Mouse (Mus musculus): Measurements from ENCODE around the gene Kmt2c. TPM values are rescaled to one million over a fixed set of nuclear protein-coding genes. Genes with fewer than 3 reads are reported as not detected.
"Not testable (repeated sequence)": the region's sequence is repeated elsewhere in the genome, so short reads cannot be mapped to it uniquely, and the experiment has no call there.

The Kmt2c gene
- polyA plus RNA-seq, 1 experiment, result 19.0 TPM

- WGBS, result under 1% methylated on average over 10 of the region's 10 CpGs
- H3K4me3 ChIP-seq (replicated peaks; ENCODE audit: extremely low read depth, low read depth, low read length), result peak overlapping the region; percentile 93
- TF ChIP-seq CTCF (IDR thresholded peaks at IDR 0.05; ENCODE audit: insufficient read depth, low read length), result no peak
- TF ChIP-seq POLR2A (IDR thresholded peaks at IDR 0.05; ENCODE audit: borderline replicate concordance, extremely low read depth, low read depth, low read length), result no peak
- H3K4me1 ChIP-seq (ENCODE audit: control insufficient read depth, insufficient read depth, low read length), result peaks cover 4% of the 10 kb centered on the region
- no peak for DNase-seq
Measured at GRCm38 (mm10) chr5:25497369-25497719, 1.2 kb downstream of the Kmt2c start.

- DNase-seq, result no peak
- TF ChIP-seq POLR2A (IDR thresholded peaks at IDR 0.05; ENCODE audit: borderline replicate concordance, extremely low read depth, low read depth, low read length), result no peak
- TF ChIP-seq CTCF (IDR thresholded peaks at IDR 0.05; ENCODE audit: insufficient read depth, low read length), result no peak
- H3K4me1 ChIP-seq (ENCODE audit: control insufficient read depth, insufficient read depth, low read length), result peaks cover 4% of the 10 kb centered on the region
- 33% methylated on average over 2 of the region's 2 CpGs for WGBS
- H3K4me3 ChIP-seq (replicated peaks; ENCODE audit: extremely low read depth, low read depth, low read length), result peak overlapping the region; percentile 15
Measured at GRCm38 (mm10) chr5:25496652-25497051, 1.9 kb downstream of the Kmt2c start.

DNA sequence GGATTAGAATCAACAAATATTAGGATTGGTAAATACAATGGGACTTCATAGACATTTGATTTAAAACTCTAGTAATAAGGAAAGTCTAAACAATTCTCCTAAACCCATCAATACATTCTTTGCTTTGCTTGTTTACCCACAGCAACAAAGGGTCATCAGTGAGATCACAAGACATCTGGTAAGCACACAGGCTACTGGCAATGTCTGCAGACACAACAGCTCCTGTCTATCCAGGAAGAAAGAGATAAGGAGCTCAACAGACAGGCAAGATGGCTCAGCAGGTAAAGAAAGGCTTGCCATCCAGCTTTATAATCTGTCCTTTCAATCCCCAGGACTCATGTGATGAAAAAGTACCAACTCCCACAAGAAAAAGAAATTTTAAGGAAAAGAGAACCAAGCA, 19.7 kb downstream of the Kmt2c start:
- DNase-seq, result no peak
- no peaks in the 10 kb centered on the region; the same call in 1 of the 2 replicates for H3K4me1 ChIP-seq (ENCODE audit: control insufficient read depth, insufficient read depth, low read length)
- no peak for TF ChIP-seq POLR2A (IDR thresholded peaks at IDR 0.05; ENCODE audit: borderline replicate concordance, extremely low read depth, low read depth, low read length)
- no peak overlapping the region for H3K4me3 ChIP-seq (replicated peaks; ENCODE audit: extremely low read depth, low read depth, low read length)

DNA sequence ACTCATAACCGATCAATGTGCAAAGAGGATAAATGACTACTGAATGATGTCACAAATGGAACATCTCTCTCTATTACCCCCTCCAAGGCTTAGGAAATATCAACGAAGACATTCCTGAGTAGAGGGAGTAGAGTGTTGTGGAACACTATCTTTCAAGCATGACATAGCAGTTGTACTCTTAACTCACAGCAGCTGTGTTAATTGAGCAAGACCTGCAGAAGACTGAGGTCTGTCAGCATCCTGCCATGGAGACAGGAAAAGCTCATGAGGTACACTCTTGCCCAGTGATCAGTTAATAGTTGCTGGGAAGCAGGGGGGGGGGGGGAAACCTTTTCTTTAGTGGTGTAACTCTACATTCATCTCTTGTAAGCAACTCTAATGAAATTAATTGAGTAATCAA, 22.8 kb downstream of the Kmt2c start:
- TF ChIP-seq CTCF (IDR thresholded peaks at IDR 0.05; ENCODE audit: insufficient read depth, low read length) (no peak), POLR2A (IDR thresholded peaks at IDR 0.05; ENCODE audit: borderline replicate concordance, extremely low read depth, low read depth, low read length) (no peak)
- 67% methylated on average over 2 of the region's 2 CpGs for WGBS
- Histone ChIP-seq H3K4me1 (ENCODE audit: control insufficient read depth, insufficient read depth, low read length) (no peaks in the 10 kb centered on the region; the same call in 1 of the 2 replicates), H3K4me3 (replicated peaks; ENCODE audit: extremely low read depth, low read depth, low read length) (no peak overlapping the region)
- no peak for DNase-seq

GRCm38 (mm10) chr5:25472070-25472469, 26.5 kb downstream of the Kmt2c start:
- H3K4me3 ChIP-seq (replicated peaks; ENCODE audit: extremely low read depth, low read depth, low read length), result peak overlapping the region; percentile 53
- TF ChIP-seq POLR2A (IDR thresholded peaks at IDR 0.05; ENCODE audit: borderline replicate concordance, extremely low read depth, low read depth, low read length), result no peak
- TF ChIP-seq CTCF (IDR thresholded peaks at IDR 0.05; ENCODE audit: insufficient read depth, low read length), result no peak
- no peaks in the 10 kb centered on the region; the same call in 1 of the 2 replicates for H3K4me1 ChIP-seq (ENCODE audit: control insufficient read depth, insufficient read depth, low read length)
- no peak for DNase-seq
- WGBS, result 4% methylated on average over 6 of the region's 6 CpGs

- no peak for DNase-seq
Measured at GRCm38 (mm10) chr5:25461956-25462355, 36.6 kb downstream of the Kmt2c start.

DNA sequence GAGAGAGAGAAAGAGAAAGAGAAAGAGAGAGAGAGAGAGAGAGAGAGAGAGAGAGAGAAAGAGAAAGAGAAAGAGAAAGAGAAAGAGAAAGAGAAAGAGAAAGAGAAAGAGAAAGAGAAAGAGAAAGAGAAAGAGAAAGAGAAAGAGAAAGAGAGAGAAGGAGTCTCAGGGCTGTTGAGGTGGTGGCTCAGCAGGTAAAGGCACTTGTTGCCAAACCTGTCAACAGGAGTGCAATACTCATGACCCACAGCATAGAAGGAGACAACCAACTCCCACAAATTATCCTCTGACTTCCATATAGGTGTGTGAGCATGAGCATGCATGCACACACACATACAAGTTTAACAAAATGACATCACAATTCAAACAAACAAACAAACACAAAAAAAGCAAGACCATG, 43.2 kb downstream of the Kmt2c start:
- not testable (repeated sequence) for H3K4me3 ChIP-seq (replicated peaks; ENCODE audit: extremely low read depth, low read depth, low read length); DNase-seq; H3K4me1 ChIP-seq (ENCODE audit: control insufficient read depth, insufficient read depth, low read length)

More at GRCm38 (mm10) chr5:25461956-25462355, 36.6 kb downstream of the Kmt2c start:
- 65% methylated on average over 1 of the region's 1 CpGs for WGBS
- Histone ChIP-seq H3K4me3 (replicated peaks; ENCODE audit: extremely low read depth, low read depth, low read length) (no peak overlapping the region), H3K4me1 (ENCODE audit: control insufficient read depth, insufficient read depth, low read length) (no peaks in the 10 kb centered on the region; the same call in 1 of the 2 replicates)
- no peak for TF ChIP-seq CTCF (IDR thresholded peaks at IDR 0.05; ENCODE audit: insufficient read depth, low read length)
- TF ChIP-seq POLR2A (IDR thresholded peaks at IDR 0.05; ENCODE audit: borderline replicate concordance, extremely low read depth, low read depth, low read length), result no peak

GRCm38 (mm10) chr5:25452691-25453090, 45.9 kb downstream of the Kmt2c start:
- no peak overlapping the region for H3K4me3 ChIP-seq (replicated peaks; ENCODE audit: extremely low read depth, low read depth, low read length)
- TF ChIP-seq POLR2A (IDR thresholded peaks at IDR 0.05; ENCODE audit: borderline replicate concordance, extremely low read depth, low read depth, low read length), result no peak
- no peak for DNase-seq
- peaks cover 6% of the 10 kb centered on the region for H3K4me1 ChIP-seq (ENCODE audit: control insufficient read depth, insufficient read depth, low read length)
- WGBS, result 51% methylated on average over 2 of the region's 2 CpGs

GRCm38 (mm10) chr5:25437508-25437907, 61.1 kb downstream of the Kmt2c start:
- TF ChIP-seq POLR2A (IDR thresholded peaks at IDR 0.05; ENCODE audit: borderline replicate concordance, extremely low read depth, low read depth, low read length), result no peak
- no peak for TF ChIP-seq CTCF (IDR thresholded peaks at IDR 0.05; ENCODE audit: insufficient read depth, low read length)
- Histone ChIP-seq H3K4me3 (replicated peaks; ENCODE audit: extremely low read depth, low read depth, low read length) (no peak overlapping the region), H3K4me1 (ENCODE audit: control insufficient read depth, insufficient read depth, low read length) (0 out of 2 replicates have a peak, but pooled peaks cover 2% of the 10 kb centered on the region)
- WGBS, result 81% methylated on average over 1 of the region's 1 CpGs
- DNase-seq, result no peak

GRCm38 (mm10) chr5:25436081-25436480, 62.5 kb downstream of the Kmt2c start:
- TF ChIP-seq CTCF (IDR thresholded peaks at IDR 0.05; ENCODE audit: insufficient read depth, low read length) (no peak), POLR2A (IDR thresholded peaks at IDR 0.05; ENCODE audit: borderline replicate concordance, extremely low read depth, low read depth, low read length) (no peak)
- no peak overlapping the region for H3K4me3 ChIP-seq (replicated peaks; ENCODE audit: extremely low read depth, low read depth, low read length)
- 0 out of 2 replicates have a peak, but pooled peaks cover 3% of the 10 kb centered on the region for H3K4me1 ChIP-seq (ENCODE audit: control insufficient read depth, insufficient read depth, low read length)
- DNase-seq, result no peak
- 8% methylated on average over 3 of the region's 3 CpGs for WGBS

DNA sequence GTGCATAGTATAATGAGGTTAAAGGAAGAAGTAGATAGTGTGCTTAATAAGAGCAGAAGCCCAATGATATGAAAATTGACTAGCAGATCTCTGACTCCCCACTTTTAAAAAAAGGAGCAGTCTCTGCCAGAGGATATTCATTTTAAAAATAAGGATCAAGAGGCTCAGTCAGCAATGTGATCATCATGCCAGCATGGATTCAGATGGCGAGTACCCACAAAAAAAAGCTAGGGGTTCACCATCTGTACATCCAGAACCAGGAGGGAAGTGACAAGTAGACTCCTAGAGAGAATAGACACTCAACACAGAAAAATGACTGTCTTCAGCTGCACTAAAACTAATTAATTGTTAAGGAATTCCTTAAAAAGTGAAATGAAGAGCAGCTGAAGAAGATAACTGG, 76.0 kb downstream of the Kmt2c start:
- no peak for TF ChIP-seq CTCF (IDR thresholded peaks at IDR 0.05; ENCODE audit: insufficient read depth, low read length)
- TF ChIP-seq POLR2A (IDR thresholded peaks at IDR 0.05; ENCODE audit: borderline replicate concordance, extremely low read depth, low read depth, low read length), result no peak
- WGBS, result 71% methylated on average over 1 of the region's 1 CpGs
- H3K4me3 ChIP-seq (replicated peaks; ENCODE audit: extremely low read depth, low read depth, low read length), result no peak overlapping the region
- no peak for DNase-seq
- no peaks in the 10 kb centered on the region for H3K4me1 ChIP-seq (ENCODE audit: control insufficient read depth, insufficient read depth, low read length)

Data from lung, adult 2 months (tissue).